Mouse (Mus musculus): ENCODE measurements around the gene Tmem167b. TPM values are rescaled to one million over a fixed set of nuclear protein-coding genes. Genes with fewer than 3 reads are reported as not detected.

Gene Tmem167b
- total and polyA plus RNA-seq, 2 experiments from 2014 or later = 50.0 to 70.2 TPM

GRCm38 (mm10) chr3:108536517-108537260 lies 25.6 kb downstream of the Tmem167b start, which contains the start of gene 5330417C22Rik:
TSS of gene 5330417C22Rik (minus strand) at chr3:108536536.
- TF ChIP-seq CTCF (IDR thresholded peaks at IDR 0.05; ENCODE audit: low read depth) = no peak
- ATAC-seq = peak; percentile 97
- H3K36me3 ChIP-seq (ENCODE audit: insufficient read depth) = no peaks in the 10 kb centered on the region

GRCm38 (mm10) chr3:108535896-108536516 lies 26.3 kb downstream of the Tmem167b start:
- no peaks in the 10 kb centered on the region for H3K36me3 ChIP-seq (ENCODE audit: insufficient read depth)
- H3K27me3 ChIP-seq (ENCODE audit: insufficient read depth, low read length) = no peaks in the 10 kb centered on the region
- no peaks in the 10 kb centered on the region; the same call in 1 of the 2 replicates for H3K4me1 ChIP-seq (ENCODE audit: insufficient read depth)
- peak overlapping the region; percentile 74 for H3K27ac ChIP-seq (ENCODE audit: low read depth, low read length)
- ATAC-seq (no peak), DNase-seq (no peak)
- H3K9me3 ChIP-seq (ENCODE audit: low read length) = no peaks in the 10 kb centered on the region
- no peak for TF ChIP-seq CTCF (IDR thresholded peaks at IDR 0.05; ENCODE audit: low read depth)
- peak overlapping the region; percentile 57 for H3K4me2 ChIP-seq (ENCODE audit: low read depth)
- peak overlapping the region; percentile 58 for H3K9ac ChIP-seq
- H3K4me3 ChIP-seq (ENCODE audit: low read depth, low read length) = peak overlapping the region; percentile 42
- WGBS = 4% methylated on average over 15 of the region's 15 CpGs

More at GRCm38 (mm10) chr3:108536517-108537260, 25.6 kb downstream of the Tmem167b start, which contains the start of gene 5330417C22Rik:
- Histone ChIP-seq H3K9me3 (ENCODE audit: low read length) (no peaks in the 10 kb centered on the region), H3K27ac (ENCODE audit: low read depth, low read length) (peak within 1 kb of the TSS; percentile 74), H3K9ac (peak within 1 kb of the TSS; percentile 58), H3K27me3 (ENCODE audit: insufficient read depth, low read length) (no peaks in the 10 kb centered on the region), H3K4me3 (ENCODE audit: low read depth, low read length) (peak within 1 kb of the TSS; percentile 42), H3K4me1 (ENCODE audit: insufficient read depth) (no peaks in the 10 kb centered on the region; the same call in 1 of the 2 replicates), H3K4me2 (ENCODE audit: low read depth) (peak within 1 kb of the TSS; percentile 57)
- peak; percentile 93 for DNase-seq
- 1% methylated on average over 35 of the region's 35 CpGs for WGBS

GRCm38 (mm10) chr3:108533951-108534350 lies 28.3 kb downstream of the Tmem167b start, which contains the start of gene 1700013F07Rik:
TSS of gene 1700013F07Rik (plus strand) at chr3:108534150.
- 88% methylated on average over 6 of the region's 6 CpGs for WGBS

GRCm38 (mm10) chr3:108533114-108533885 lies 29.0 kb downstream of the Tmem167b start:
- no peak for DNase-seq

More at GRCm38 (mm10) chr3:108533951-108534350, 28.3 kb downstream of the Tmem167b start, which contains the start of gene 1700013F07Rik:
- TF ChIP-seq CTCF (IDR thresholded peaks at IDR 0.05; ENCODE audit: low read depth) = no peak
- Histone ChIP-seq H3K9ac (no peak within 1 kb of the TSS), H3K9me3 (ENCODE audit: low read length) (no peaks in the 10 kb centered on the region), H3K36me3 (ENCODE audit: insufficient read depth) (no peaks in the 10 kb centered on the region), H3K4me2 (ENCODE audit: low read depth) (no peak within 1 kb of the TSS), H3K4me3 (ENCODE audit: low read depth, low read length) (no peak within 1 kb of the TSS), H3K27ac (ENCODE audit: low read depth, low read length) (no peak within 1 kb of the TSS), H3K27me3 (ENCODE audit: insufficient read depth, low read length) (no peaks in the 10 kb centered on the region), H3K4me1 (ENCODE audit: insufficient read depth) (no peaks in the 10 kb centered on the region; the same call in 1 of the 2 replicates)
- ATAC-seq (no peak), DNase-seq (no peak)

GRCm38 (mm10) chr3:108528489-108528888 lies 33.8 kb downstream of the Tmem167b start:
- WGBS = 92% methylated on average over 8 of the region's 8 CpGs

More at GRCm38 (mm10) chr3:108533114-108533885, 29.0 kb downstream of the Tmem167b start:
- 68% methylated on average over 9 of the region's 9 CpGs for WGBS
- H3K36me3 ChIP-seq (ENCODE audit: insufficient read depth) = no peaks in the 10 kb centered on the region
- no peaks in the 10 kb centered on the region; the same call in 1 of the 2 replicates for H3K4me1 ChIP-seq (ENCODE audit: insufficient read depth)
- TF ChIP-seq CTCF (IDR thresholded peaks at IDR 0.05; ENCODE audit: low read depth) = no peak
- no peaks in the 10 kb centered on the region for H3K9me3 ChIP-seq (ENCODE audit: low read length)
- no peak overlapping the region for H3K27ac ChIP-seq (ENCODE audit: low read depth, low read length)
- no peak overlapping the region for H3K4me3 ChIP-seq (ENCODE audit: low read depth, low read length)
- no peaks in the 10 kb centered on the region for H3K27me3 ChIP-seq (ENCODE audit: insufficient read depth, low read length)
- no peak overlapping the region for H3K4me2 ChIP-seq (ENCODE audit: low read depth)
- ATAC-seq = no peak
- no peak overlapping the region for H3K9ac ChIP-seq

GRCm38 (mm10) chr3:108523415-108523814 lies 38.9 kb downstream of the Tmem167b start:
- no peak for ATAC-seq
- Histone ChIP-seq H3K9ac (no peak overlapping the region), H3K27me3 (ENCODE audit: insufficient read depth, low read length) (no peaks in the 10 kb centered on the region), H3K9me3 (ENCODE audit: low read length) (no peaks in the 10 kb centered on the region), H3K36me3 (ENCODE audit: insufficient read depth) (no peaks in the 10 kb centered on the region), H3K4me3 (ENCODE audit: low read depth, low read length) (no peak overlapping the region), H3K27ac (ENCODE audit: low read depth, low read length) (no peak overlapping the region), H3K4me1 (ENCODE audit: insufficient read depth) (no peaks in the 10 kb centered on the region), H3K4me2 (ENCODE audit: low read depth) (no peak overlapping the region)
- WGBS = 94% methylated on average over 4 of the region's 4 CpGs
- DNase-seq = no peak
- TF ChIP-seq CTCF (IDR thresholded peaks at IDR 0.05; ENCODE audit: low read depth) = no peak

More at GRCm38 (mm10) chr3:108528489-108528888, 33.8 kb downstream of the Tmem167b start:
- ATAC-seq (no peak), DNase-seq (no peak)
- no peaks in the 10 kb centered on the region for H3K27me3 ChIP-seq (ENCODE audit: insufficient read depth, low read length)
- H3K36me3 ChIP-seq (ENCODE audit: insufficient read depth) = no peaks in the 10 kb centered on the region
- TF ChIP-seq CTCF (IDR thresholded peaks at IDR 0.05; ENCODE audit: low read depth) = no peak
- H3K27ac ChIP-seq (ENCODE audit: low read depth, low read length) = no peak overlapping the region
- H3K9me3 ChIP-seq (ENCODE audit: low read length) = no peaks in the 10 kb centered on the region
- no peaks in the 10 kb centered on the region for H3K4me1 ChIP-seq (ENCODE audit: insufficient read depth)
- no peak overlapping the region for H3K4me2 ChIP-seq (ENCODE audit: low read depth)
- no peak overlapping the region for H3K9ac ChIP-seq
- no peak overlapping the region for H3K4me3 ChIP-seq (ENCODE audit: low read depth, low read length)
